Mouse (Mus musculus) layer of hippocampus, postnatal 25 days (tissue): ENCODE measurements around the gene Ywhag. TPM values are rescaled to one million over a fixed set of nuclear protein-coding genes. Genes with fewer than 3 reads are reported as not detected.

Experiments
- DNase-seq, 2 experiments: peaks; one replicate each; pipeline ENCODE4 v3.0.0; 2022; ENCODE audit warnings: mixed read lengths in 2 of 2, low spot score in 1 of 2; ENCODE audit errors: extremely low spot score in 1 of 2
- total RNA-seq, 2 experiments: library from RNA; stranded (reverse); gene quantifications; 2 replicates each; pipeline ENCODE4 v1.2.3; 2021

Gene Ywhag
- total RNA-seq, 2 experiments from 2014 or later, result 1,286 to 1,307 TPM

DNA sequence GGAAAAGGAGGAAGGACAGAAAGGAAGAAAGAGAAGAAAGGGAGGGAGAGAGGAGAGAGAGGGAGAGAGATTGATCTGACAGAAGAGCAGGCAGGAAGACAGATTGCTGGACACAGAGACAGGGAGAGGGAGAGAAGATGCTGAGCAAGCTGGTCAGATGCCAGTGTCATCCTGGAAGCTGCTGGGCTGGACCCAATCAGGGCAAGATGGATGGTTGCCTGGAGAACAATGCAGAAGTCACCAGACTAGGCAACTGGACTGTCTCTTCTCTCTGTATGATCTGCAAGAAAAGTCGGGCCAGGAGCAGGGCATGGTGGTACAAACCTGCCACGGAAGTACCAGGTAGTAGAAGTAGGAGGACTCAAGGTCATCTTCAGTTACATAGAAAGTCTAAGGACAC, 18.4 kb upstream of the Ywhag start:
- no peak for DNase-seq

DNA sequence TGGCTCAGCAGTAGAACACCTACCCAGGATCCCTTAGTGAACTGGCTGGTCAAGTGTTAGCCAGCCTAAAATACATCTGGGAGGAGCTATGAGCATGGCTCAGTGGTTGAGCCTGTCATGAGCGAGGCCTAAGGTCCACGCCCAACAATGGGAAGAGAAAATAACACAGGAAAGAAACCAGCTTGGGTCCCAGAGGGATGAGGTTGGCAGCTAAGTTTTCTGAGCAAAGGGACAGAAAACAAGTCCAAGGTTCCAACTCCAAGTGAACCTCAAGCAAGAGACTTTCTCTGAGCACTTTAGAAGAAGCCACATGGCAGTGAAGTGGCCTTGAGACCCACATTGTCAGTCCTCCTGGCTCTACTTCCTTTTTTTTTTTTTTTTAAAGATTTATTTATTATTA, 17.2 kb upstream of the Ywhag start:
- DNase-seq, result no peak

DNA sequence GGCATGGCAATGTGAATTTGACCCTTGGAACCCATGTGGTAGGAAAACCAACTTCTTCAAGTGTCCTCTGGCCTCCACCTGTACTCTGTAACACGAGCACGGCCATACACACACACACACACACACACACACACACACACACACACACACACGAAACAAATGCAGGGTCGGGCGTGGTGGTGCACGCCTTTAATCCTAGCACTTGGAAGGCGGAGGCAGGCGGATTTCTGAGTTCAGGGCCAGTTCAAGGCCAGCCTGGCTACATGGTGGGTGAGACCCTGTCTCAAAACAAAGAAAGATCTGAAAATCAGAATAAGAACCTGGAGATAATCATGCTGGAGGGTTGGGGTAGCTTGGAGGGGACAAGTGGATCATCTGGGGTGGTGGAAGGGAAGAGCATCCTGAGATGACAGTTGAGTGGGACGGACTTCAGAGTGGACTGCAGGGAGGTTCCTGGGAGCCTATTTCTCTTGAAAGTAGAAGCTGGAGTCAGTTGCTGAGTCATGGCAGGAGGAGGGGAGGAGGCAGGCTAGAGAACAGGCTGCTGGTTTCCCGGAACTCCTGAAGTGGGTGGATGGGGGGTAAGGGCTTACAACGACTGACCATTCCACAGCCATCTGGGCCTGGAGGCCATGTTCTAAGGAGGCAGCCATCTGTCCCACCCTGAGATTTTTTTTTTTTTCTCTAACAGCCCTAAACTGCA, 16.4 kb upstream of the Ywhag start:
- DNase-seq, result no peak

DNA sequence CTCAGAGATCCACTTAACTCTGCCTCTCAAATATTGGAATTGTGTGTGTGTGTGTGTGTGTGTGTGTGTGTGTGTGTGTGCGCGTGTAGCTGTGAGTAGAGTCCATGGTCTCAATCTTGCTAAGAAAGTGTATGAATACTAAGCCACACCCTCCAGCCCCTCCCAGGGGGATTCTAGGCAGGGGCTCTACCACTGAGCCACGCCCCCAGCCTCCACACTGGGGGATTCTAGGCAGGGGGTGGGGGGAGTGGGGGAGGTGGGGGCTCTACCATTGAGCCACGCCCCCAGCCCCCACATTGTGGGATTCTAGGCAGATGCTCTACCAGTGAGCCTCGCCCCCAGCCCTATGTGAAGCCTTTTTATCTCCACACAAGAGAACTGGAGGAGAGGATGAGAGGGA, 12.2 kb upstream of the Ywhag start:
- DNase-seq, result no peak

DNA sequence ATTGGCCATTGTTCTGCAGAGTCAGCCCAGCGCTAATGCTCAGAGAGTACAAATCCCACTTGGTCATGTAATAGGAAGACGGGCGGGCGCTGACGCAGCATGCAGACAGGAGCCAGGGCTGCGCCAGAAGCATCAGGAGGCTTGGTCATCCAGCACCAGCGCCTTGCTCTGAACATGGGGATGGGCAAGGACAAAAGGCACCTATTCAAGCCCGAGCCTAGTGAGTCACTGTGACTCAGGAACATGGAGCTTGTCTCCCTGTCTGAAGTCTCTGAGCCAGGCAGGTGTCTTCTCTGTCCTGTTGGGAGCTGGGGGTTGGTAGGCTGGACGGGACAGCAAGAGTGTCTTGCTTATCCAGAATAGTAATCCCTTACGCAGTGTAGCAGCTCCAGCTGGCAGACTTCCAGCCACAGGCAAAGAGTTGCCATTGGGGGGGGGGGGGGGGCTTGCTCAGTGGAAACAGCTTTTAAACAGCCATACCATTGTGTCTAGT, 11.5 kb upstream of the Ywhag start:
- DNase-seq, result no peak

DNA sequence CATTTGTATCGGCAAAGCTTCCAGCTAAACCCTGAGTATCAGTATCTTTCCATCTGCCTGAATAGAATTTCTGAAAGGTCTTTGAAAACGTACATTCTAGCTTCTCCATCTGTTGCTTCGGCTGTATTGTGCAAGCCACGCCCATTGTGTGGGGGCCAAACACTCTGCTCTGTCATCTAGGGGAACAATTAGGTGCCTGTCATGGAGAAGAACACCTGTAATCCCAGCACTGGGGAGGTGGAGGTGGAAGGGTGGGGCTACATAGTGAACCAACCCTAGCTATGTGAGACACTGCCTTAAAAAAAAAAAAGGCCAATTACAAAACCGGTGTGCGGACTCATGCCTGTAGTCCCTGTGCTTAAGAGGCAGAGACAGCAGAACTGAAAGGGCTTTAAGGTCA, 8.3 kb upstream of the Ywhag start:
- no peak for DNase-seq

DNA sequence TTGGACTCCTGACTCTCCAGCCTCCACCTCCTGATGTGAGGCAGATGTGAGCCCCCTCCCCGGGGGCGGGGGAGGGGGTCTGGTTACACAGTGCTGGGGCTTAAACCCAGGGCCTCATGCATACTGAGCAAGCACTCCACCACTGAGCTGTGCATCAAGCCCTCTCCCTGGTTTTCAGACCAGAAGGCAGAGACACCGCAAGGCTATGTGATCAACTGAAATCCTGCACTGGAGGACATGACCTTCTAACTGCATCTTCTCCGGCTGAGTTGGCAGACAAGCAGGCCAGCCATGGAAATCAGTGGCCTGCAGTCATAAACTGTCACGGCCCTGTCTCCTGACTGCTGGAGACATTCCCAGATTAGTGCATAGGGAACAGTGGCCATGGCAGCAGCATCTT, 6.2 kb upstream of the Ywhag start:
- DNase-seq, result no peak

DNA sequence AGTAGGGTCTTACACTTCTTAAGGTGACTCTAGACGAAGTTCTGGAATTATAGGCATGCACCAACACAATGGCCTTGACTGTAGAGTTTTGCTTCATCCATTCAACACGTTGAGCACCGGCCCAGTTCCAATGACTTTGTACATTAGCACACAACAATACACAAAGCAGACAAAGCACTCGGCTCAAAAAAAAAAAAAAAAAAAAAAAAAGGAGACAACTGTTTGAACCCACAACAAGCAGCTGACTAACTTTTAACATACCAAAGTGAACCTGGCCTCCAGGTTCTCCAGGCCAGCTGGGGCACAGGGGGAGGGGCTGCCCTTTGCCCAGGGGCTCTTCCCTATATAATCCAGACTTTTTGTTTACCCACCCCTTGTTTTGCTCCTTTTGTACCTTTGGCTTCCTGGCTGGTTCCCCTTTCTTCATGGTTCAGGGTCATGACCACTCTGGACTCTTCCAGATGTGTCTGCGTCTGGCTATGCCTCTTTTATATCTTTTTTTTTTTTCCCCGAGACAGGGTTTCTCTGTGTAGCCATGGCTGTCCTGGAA, 1.3 kb upstream of the Ywhag start:
- DNase-seq, result no peak

DNA sequence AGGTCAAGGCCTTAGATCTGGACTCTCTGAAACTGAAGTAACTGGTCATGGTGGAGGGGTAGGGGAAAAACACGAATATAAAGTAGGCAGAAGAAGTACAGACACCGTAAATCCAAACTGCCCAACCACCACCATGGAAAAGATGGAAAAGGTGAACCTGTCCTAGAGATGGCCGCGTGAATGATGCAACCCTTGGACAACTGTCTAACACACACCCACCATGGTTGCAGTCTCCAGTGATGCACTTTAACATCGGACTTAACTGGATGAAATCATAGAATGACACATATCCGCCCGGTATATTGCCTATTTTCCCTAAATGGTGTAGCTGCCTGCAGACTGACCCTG, 734 bp upstream of the Ywhag start:
- DNase-seq, result peak in 1 of 2 experiments; percentile 34

DNA sequence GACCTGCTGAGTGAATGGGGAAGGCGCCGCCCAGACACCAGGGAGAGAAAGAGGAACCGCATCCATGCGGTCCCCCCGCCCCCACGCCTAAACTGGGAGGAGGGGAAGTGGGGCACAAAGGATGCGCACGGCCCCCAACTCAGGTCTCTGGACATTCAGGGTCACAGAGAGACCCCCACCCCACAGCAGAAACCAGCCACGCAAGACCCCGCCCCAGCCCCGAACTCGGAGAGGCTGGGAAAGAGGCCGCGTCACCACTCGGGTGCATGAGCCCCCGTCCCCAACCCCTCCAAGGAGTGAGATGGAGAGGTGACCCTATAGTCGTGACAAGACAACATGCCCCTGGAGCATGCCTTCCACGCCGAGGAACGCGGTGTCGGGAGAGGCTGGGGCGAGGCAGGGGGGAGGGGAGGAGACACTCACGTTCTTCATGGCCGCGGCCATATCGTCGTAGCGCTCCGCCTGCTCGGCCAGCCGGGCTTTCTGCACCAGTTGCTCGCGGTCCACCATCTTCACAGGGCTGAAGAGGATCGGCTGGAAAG, 445 bp downstream of the Ywhag start:
- DNase-seq, result peak; percentile 63 to 67

DNA sequence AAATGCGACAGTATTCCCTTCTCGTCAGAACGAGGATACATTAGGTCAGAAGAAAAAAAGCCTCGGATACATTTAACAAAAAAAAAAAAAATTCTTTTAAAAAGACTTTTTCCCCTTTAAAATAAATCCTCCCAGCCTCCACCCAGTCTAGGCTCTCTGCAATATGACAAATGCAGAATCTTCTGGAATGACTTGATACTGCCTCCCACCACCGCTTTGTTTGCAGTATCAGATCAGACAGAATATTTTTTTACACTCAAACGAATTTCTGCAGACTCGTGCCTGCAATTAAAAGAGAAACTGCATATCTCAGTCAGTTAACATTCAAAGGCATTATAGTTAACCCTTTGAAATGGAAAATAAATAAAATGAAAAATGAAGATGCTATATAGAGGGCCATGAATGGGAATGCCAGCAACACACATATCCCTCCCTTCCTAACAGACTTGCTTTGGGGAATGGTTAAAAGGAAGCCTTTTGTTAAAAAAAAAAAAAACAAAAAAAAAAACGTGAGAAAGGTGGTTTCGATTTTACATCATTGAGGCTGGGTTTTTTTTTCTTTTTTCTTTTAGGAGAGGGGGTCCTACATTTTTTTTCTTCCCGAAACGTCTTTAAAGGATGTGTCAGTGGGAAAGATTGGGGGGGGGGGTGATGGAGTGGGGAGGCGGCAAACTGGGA, 1.1 kb downstream of the Ywhag start:
- DNase-seq, result no peak

DNA sequence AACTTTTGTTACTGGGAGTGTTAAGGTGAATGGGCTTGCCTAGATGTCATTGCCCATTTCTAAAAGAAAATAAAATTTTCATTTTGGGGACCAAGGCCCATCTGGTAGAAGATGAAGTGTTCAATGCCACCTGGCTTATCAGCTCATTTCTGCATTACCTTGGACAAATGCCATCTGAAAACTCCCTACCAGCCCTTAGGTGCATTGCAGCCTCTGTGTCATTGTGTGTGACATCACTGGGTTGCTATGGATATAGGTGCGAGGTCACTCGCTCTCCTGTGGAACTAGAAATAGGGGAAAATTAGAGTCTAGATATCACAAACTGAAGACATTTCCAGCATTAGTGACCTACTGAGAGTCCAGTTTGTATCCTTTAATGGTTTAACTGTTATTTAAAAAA, 2.1 kb downstream of the Ywhag start:
- no peak for DNase-seq

DNA sequence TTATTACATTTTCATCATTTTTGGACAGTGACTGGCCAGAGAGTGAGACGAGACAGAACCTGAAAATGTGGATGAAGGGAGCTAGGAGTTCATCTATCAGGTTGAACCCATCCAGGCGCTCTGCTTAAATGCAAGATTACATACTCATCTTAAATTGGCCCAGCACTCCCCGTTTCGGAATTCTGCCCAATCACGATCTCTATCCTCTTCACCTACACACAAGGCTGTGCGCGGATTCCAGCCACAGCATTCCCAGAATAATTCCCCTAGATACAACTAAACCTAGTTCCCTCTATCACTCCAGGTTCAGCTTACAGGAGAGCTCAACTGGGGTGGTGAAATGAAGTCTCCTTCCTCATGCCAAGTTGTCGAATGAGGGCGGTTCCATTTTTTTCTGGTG, 2.9 kb downstream of the Ywhag start:
- no peak for DNase-seq

DNA sequence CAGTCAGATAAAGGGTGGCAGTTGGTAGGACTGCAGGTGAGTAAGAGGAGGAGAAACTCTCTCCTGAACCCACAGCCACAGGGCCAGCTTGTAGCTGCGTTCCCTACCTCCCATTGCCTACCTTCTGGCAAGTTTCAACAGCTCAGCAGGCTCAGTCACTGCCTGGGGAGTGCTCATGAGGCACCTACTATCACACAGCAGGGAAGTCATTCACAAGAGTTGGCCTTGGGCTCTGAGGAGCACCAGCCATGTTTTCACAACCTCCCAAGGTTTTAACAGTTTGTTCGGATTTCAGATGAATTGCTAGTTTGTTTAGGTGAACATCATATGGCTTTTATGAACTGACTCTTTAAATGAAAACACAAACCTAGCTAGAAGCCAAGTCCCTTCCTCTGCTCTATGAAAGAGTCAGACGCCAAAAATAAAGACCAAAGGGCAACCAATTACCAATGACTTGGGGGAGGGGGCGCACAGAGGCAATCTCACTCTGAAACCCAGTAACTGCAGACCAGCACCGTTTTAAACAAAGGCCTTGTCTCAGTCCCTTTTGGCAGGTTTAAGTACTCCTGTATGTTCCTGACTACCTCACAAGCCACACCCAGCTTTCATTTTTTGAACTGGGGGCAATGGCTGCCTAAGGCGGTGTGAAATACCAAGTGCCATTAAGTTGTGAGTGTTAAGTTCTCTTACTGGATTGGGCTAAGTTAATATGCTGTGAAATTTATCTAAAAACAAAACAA, 4.6 kb downstream of the Ywhag start:
- DNase-seq, result no peak

DNA sequence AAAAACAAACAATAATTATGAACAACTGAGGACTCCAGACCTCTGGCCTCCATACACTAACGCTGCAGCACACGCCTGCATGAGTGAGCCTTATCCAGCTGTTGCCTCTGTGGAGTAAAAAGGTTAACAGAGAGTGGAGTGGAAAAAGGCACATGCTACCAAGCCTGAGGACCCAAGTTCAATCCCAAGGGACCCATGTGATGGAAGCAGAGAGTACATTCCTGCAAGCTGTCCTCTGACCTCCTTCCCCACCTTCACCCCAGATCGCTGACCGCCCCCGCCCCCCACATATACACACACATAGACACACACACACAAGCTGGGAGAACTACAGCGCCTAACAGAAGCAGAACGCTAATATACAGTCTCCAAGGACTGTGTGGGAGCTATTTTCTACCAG, 10.5 kb downstream of the Ywhag start:
- DNase-seq, result no peak

DNA sequence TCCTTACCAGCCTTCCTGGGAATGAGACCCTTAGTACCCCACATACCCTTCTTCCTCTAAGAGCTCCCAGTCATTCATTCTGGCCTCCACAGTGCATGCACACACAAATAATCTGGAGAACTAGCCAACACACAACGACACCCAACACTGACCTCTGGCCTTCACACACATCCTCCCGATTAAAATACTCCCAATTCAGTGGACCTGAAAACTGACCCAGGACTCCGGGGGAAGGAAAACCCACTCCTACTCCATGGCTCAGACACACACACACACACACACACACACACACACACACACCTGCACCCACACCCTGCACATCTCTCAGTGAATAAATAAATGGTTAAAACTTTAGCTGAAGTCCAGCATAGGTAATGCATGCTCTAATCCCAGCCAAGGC, 14.5 kb downstream of the Ywhag start:
- DNase-seq, result no peak

DNA sequence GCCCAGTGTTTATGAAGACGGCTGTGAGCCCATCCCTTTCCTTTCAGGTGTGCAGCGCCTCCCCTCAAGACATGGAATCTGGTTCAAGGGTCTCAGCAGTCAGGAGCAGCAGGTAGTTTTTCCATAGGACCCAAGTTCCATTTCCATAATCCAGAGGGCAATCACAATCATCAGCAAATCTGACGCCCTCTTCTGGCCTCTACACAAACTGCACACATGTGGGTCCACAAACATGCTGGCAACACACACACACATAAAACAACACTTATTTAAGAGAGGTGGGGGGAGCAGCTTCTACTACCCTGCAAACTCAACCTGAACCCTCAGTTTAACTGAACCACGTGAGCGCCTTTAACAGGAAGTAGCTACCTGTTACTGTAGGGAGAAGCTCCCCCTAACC, 15.8 kb downstream of the Ywhag start:
- no peak for DNase-seq

DNA sequence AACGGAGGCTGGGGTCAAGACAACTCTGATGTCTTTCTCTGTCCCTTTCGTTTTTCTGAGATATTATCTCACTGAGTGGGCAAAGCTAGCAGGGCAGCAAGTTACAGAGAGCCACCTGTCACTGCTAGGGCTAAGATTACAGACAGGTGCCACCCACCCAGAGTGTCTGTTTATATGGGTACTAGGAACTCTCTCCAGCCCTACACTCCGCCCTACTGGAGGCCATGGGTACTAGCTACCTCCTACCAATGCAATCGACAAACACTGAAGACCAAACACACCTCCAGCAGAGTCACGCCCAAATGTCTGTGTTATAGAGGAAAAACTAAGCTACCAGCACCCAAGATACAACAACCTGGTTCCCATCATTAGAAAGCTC, 16.4 kb downstream of the Ywhag start:
- DNase-seq, result no peak

DNA sequence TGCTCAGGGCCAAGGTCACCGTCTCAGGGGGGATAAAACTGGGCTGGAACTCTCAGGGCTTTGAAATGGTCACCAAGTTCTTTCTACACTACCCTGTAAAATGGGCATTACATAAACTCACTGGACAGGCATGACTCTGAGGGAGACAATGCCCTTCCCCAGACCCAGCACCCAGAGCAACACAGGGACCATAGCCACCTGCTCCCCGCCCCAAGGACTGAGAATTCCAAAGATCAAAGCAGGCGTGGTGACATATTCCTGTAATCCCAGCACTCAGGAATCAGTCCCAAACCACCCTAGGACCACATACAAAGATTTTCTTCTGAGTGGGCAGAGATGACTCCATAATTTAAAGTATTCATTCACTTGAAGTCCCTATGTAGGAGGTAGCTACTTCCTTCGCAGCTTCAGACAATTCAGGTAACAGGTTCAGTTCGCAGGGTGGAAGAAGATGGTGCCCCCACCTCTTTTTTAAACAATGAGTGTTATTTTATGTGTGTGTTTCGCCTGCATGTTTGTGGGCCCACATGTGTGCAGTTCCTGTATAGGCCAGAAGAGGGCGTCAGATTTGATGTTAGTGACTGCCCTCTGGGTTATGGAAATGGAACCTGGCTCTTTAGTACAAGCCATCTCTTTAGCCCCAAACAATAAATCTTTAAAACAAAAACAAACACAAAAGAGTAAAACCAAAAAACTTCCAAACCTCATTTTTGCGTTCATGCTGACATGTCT, 16.9 kb downstream of the Ywhag start:
- DNase-seq, result no peak

DNA sequence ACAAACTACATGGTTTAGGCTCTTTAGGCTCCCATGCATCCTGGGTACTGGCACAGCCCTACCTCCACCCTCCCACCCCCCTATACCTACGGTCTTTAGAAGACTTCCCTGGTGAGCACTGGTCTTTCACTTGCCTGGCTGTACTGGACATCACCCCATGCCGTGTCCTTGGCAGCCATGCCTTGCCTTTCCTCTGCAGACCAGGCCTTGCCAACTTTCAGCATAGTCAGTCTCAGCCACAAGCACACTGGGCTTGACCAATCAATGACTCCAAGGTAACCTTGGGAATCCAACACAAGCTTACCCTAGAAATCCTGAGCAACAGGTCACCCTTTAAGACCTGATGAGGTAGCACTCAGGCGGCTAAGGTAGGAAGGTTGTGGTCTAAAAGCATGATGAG, 17.8 kb downstream of the Ywhag start:
- no peak for DNase-seq
